Mouse (Mus musculus) MEL (cell line): ENCODE measurements around the gene Aff3.

Experiments
- ETS1 ChIP-seq: IDR thresholded peaks from 2 replicates; pipeline ENCODE4 v1.6.1; 2012; ENCODE audit warnings: low read depth, mild to moderate bottlenecking, inconsistent platforms, low read length, improper control_type of control experiment, moderate library complexity
- GATA1 ChIP-seq: IDR thresholded peaks from 2 replicates; pipeline ENCODE4 v1.6.1; 2011; ENCODE audit warnings: low read depth, low read length, improper control_type of control experiment
- MEF2A ChIP-seq: IDR thresholded peaks from 2 replicates; pipeline ENCODE4 v1.6.1; 2014; ENCODE audit warnings: low read depth, mild to moderate bottlenecking, inconsistent platforms, low read length, improper control_type of control experiment; ENCODE audit not compliant: poor library complexity, insufficient replicate concordance, severe bottlenecking; ENCODE audit errors: extremely low read depth
- MYB ChIP-seq: IDR thresholded peaks from 2 replicates; pipeline ENCODE4 v1.6.1; 2011; ENCODE audit warnings: mild to moderate bottlenecking, low read depth, low read length, improper control_type of control experiment
- NRF1 ChIP-seq: IDR thresholded peaks from 2 replicates; pipeline ENCODE4 v1.6.1; 2014; ENCODE audit warnings: low read depth, mild to moderate bottlenecking, inconsistent platforms, low read length, improper control_type of control experiment, moderate library complexity; ENCODE audit not compliant: poor library complexity, insufficient read depth, severe bottlenecking
- POLR2A ChIP-seq, 2 experiments: IDR thresholded peaks; 2 replicates each; pipeline ENCODE4 v1.6.1; 2011 to 2012; ENCODE audit warnings: low read length in 2 of 2, mild to moderate bottlenecking in 2 of 2, control low read depth in 1 of 2, improper control_type of control experiment in 1 of 2, low read depth in 1 of 2, moderate library complexity in 1 of 2; ENCODE audit not compliant: control insufficient read depth in 1 of 2, insufficient read depth in 1 of 2, poor library complexity in 1 of 2
- ZNF384 ChIP-seq: IDR thresholded peaks from 2 replicates; pipeline ENCODE4 v1.6.1; 2012; ENCODE audit warnings: low read depth, mild to moderate bottlenecking, inconsistent platforms, low read length, improper control_type of control experiment

GRCm38 (mm10) chr1:38509301-38509700, 155.5 kb downstream of the Aff3 start:
- TF ChIP-seq NRF1 (no peak), ETS1 (no peak), GATA1 (no peak), POLR2A (IDR thresholded peaks at IDR 0.05; ENCODE audit: control insufficient read depth in 1 of 2, insufficient read depth in 1 of 2, low read depth in 1 of 2, low read length in 2 of 2, poor library complexity in 1 of 2) (no peak), MEF2A (no peak), ZNF384 (no peak), MYB (no peak)
